Mouse (Mus musculus) MEL (cell line): ENCODE measurements at regions not wholly inside any gene's neighbourhood (a gene's known extent, or its start where the extent isn't known, plus 50 kb on each side); places are given as distances from the start of the nearest gene placed in this dataset.

Source experiments
- DNase-seq: peaks from one replicate; pipeline ENCODE4 v3.0.0; 2011; ENCODE audit warnings: low read depth, low spot score
- H3K27ac ChIP-seq: 2 replicates; pipeline ENCODE4 v1.5.1; 2012; ENCODE audit warnings: low read depth, mild to moderate bottlenecking, control low read depth, low read length, moderate library complexity; ENCODE audit not compliant: control insufficient read depth
- H3K27me3 ChIP-seq, 2 experiments: fragments of 150-350 bp in 1 of 2; sonication (generic) in 1 of 2; 2 replicates each; pipeline ENCODE4 v1.6.1; 2012; ENCODE audit warnings: low read length in 2 of 2, mild to moderate bottlenecking in 2 of 2, improper control_type of control experiment in 1 of 2, moderate library complexity in 1 of 2; ENCODE audit not compliant: insufficient read depth in 2 of 2, control insufficient read depth in 1 of 2
- H3K36me3 ChIP-seq, 2 experiments: 2 replicates each; pipeline ENCODE4 v1.6.1; 2012 to 2014; ENCODE audit warnings: low read length in 2 of 2, improper control_type of control experiment in 1 of 2, inconsistent platforms in 1 of 2, mild to moderate bottlenecking in 1 of 2; ENCODE audit not compliant: insufficient read depth in 2 of 2, control insufficient read depth in 1 of 2
- H3K4me1 ChIP-seq, 2 experiments: fragments of 150-350 bp in 1 of 2; sonication (generic) in 1 of 2; 2 replicates each; pipeline ENCODE4 v1.6.1; 2012; ENCODE audit warnings: low read length in 2 of 2, improper control_type of control experiment in 1 of 2, mild to moderate bottlenecking in 1 of 2; ENCODE audit not compliant: insufficient read depth in 2 of 2, control insufficient read depth in 1 of 2
- H3K4me3 ChIP-seq, 2 experiments: fragments of 150-350 bp in 1 of 2; sonication (generic) in 1 of 2; 2 replicates each; pipeline ENCODE4 v1.5.1; 2012; ENCODE audit warnings: low read depth in 2 of 2, low read length in 2 of 2, mild to moderate bottlenecking in 2 of 2, moderate library complexity in 2 of 2, control low read depth in 1 of 2, improper control_type of control experiment in 1 of 2; ENCODE audit not compliant: control insufficient read depth in 1 of 2, insufficient read depth in 1 of 2
- H3K79me2 ChIP-seq: 2 replicates; pipeline ENCODE4 v1.6.1; 2012; ENCODE audit warnings: mild to moderate bottlenecking, low read length, moderate library complexity; ENCODE audit not compliant: control insufficient read depth, poor library complexity, insufficient read depth
- H3K9ac ChIP-seq: 2 replicates; pipeline ENCODE4 v1.6.1; 2012; ENCODE audit warnings: low read depth, mild to moderate bottlenecking, control low read depth, low read length, moderate library complexity; ENCODE audit not compliant: control insufficient read depth, poor library complexity, severe bottlenecking
- H3K9me3 ChIP-seq: fragments of 150-350 bp; sonication (generic); replicated peaks from 2 replicates; pipeline ENCODE4 v1.6.1; 2012; ENCODE audit warnings: mild to moderate bottlenecking, low read length, improper control_type of control experiment, moderate library complexity; ENCODE audit not compliant: insufficient read depth
- CHD2 ChIP-seq: IDR thresholded peaks from 2 replicates; pipeline ENCODE4 v1.6.1; 2011; ENCODE audit warnings: low read length, improper control_type of control experiment
- CTCF ChIP-seq, 3 experiments: IDR thresholded peaks in 2 of 3; conservative IDR thresholded peaks in 1 of 3; 2 replicates each; pipeline ENCODE4 v1.5.1; 2011 to 2012; ENCODE audit warnings: low read length in 3 of 3, low read depth in 2 of 3, mild to moderate bottlenecking in 2 of 3, improper control_type of control experiment in 1 of 3, inconsistent platforms in 1 of 3, mixed read lengths in 1 of 3, moderate library complexity in 1 of 3; ENCODE audit not compliant: control insufficient read depth in 1 of 3, insufficient read depth in 1 of 3, poor library complexity in 1 of 3, severe bottlenecking in 1 of 3
- GATA1 ChIP-seq: IDR thresholded peaks from 2 replicates; pipeline ENCODE4 v1.6.1; 2011; ENCODE audit warnings: low read depth, low read length, improper control_type of control experiment
- HCFC1 ChIP-seq: IDR thresholded peaks from 2 replicates; pipeline ENCODE4 v1.6.1; 2012; ENCODE audit warnings: low read depth, mild to moderate bottlenecking, inconsistent platforms, low read length, improper control_type of control experiment, moderate library complexity
- KAT2A ChIP-seq: conservative IDR thresholded peaks from 2 replicates; pipeline ENCODE4 v1.6.1; 2012; ENCODE audit warnings: low read depth, low read length, improper control_type of control experiment, inconsistent platforms
- MAZ ChIP-seq: IDR thresholded peaks from 2 replicates; pipeline ENCODE4 v1.6.1; 2012; ENCODE audit warnings: low read depth, mild to moderate bottlenecking, inconsistent platforms, low read length, improper control_type of control experiment
- NRF1 ChIP-seq: IDR thresholded peaks from 2 replicates; pipeline ENCODE4 v1.6.1; 2014; ENCODE audit warnings: low read depth, mild to moderate bottlenecking, inconsistent platforms, low read length, improper control_type of control experiment, moderate library complexity; ENCODE audit not compliant: poor library complexity, insufficient read depth, severe bottlenecking
- RAD21 ChIP-seq: IDR thresholded peaks from 2 replicates; pipeline ENCODE4 v1.6.1; 2011; ENCODE audit warnings: mild to moderate bottlenecking, low read depth, low read length, improper control_type of control experiment
- SIN3A ChIP-seq: IDR thresholded peaks from 2 replicates; pipeline ENCODE4 v1.6.1; 2012; ENCODE audit warnings: low read length, improper control_type of control experiment, inconsistent platforms
- TAL1 ChIP-seq: IDR thresholded peaks from 2 replicates; pipeline ENCODE4 v1.6.1; 2012; ENCODE audit warnings: mild to moderate bottlenecking, inconsistent platforms, low read length, moderate library complexity, mixed read lengths
- UBTF ChIP-seq: IDR thresholded peaks from 2 replicates; pipeline ENCODE4 v1.6.1; 2012; ENCODE audit warnings: low read depth, mild to moderate bottlenecking, inconsistent platforms, low read length, improper control_type of control experiment, moderate library complexity, borderline replicate concordance; ENCODE audit not compliant: insufficient read depth
- ZMIZ1 ChIP-seq: IDR thresholded peaks from 2 replicates; pipeline ENCODE4 v1.6.1; 2012; ENCODE audit warnings: low read depth, mild to moderate bottlenecking, inconsistent platforms, low read length, improper control_type of control experiment, moderate library complexity
- ZNF384 ChIP-seq: IDR thresholded peaks from 2 replicates; pipeline ENCODE4 v1.6.1; 2012; ENCODE audit warnings: low read depth, mild to moderate bottlenecking, inconsistent platforms, low read length, improper control_type of control experiment

GRCm38 (mm10) chr11:63226471-63226870 is 97.7 kb downstream of the Pmp22 start:
- no peak overlapping the region for H3K4me3 ChIP-seq
- H3K4me1 ChIP-seq, result no peaks in the 10 kb centered on the region
- H3K27ac ChIP-seq, result no peak overlapping the region
- no peaks in the 10 kb centered on the region for H3K36me3 ChIP-seq
- no peak overlapping the region for H3K9ac ChIP-seq
- no peaks in the 10 kb centered on the region for H3K27me3 ChIP-seq
- TF ChIP-seq SIN3A (no peak), ZMIZ1 (no peak), UBTF (no peak)
- H3K79me2 ChIP-seq, result no peaks in the 10 kb centered on the region
- H3K9me3 ChIP-seq, result no peaks in the 10 kb centered on the region
- no peak for DNase-seq

GRCm38 (mm10) chr11:63230786-63231185 is 102.0 kb downstream of the Pmp22 start:
- Histone ChIP-seq H3K36me3 (no peaks in the 10 kb centered on the region), H3K27ac (no peak overlapping the region), H3K4me1 (no peaks in the 10 kb centered on the region), H3K4me3 (no peak overlapping the region), H3K79me2 (no peaks in the 10 kb centered on the region), H3K27me3 (no peaks in the 10 kb centered on the region), H3K9me3 (no peaks in the 10 kb centered on the region), H3K9ac (no peak overlapping the region)
- DNase-seq, result peak; percentile 76
- TF ChIP-seq HCFC1, result no peak
- 0 out of 2 replicates have a peak, but pooled peaks have one; percentile 30 for TF ChIP-seq GATA1

- H3K79me2 ChIP-seq, result no peaks in the 10 kb centered on the region
- TF ChIP-seq KAT2A (no peak), CTCF (IDR thresholded peaks at IDR 0.05 in 2 of 3, conservative IDR thresholded peaks at IDR 0.05 in 1 of 3; ENCODE audit: control insufficient read depth in 1 of 3, insufficient read depth in 1 of 3, low read depth in 2 of 3, low read length in 3 of 3, poor library complexity in 1 of 3, severe bottlenecking in 1 of 3) (peak in 2 of 3 experiments; percentile 14 to 18; a peak in 2 of 6 replicates), ZNF384 (no peak)
- H3K9ac ChIP-seq, result no peak overlapping the region
- H3K27ac ChIP-seq, result no peak overlapping the region
- no peaks in the 10 kb centered on the region for H3K9me3 ChIP-seq
- no peaks in the 10 kb centered on the region for H3K27me3 ChIP-seq
- DNase-seq, result peak; percentile 17
- H3K4me1 ChIP-seq, result no peaks in the 10 kb centered on the region
- no peaks in the 10 kb centered on the region for H3K36me3 ChIP-seq
- no peak overlapping the region for H3K4me3 ChIP-seq
Measured at GRCm38 (mm10) chr11:63233172-63233966, 104.6 kb downstream of the Pmp22 start.

- no peak overlapping the region for H3K4me3 ChIP-seq
- no peak overlapping the region for H3K9ac ChIP-seq
- no peak for DNase-seq
- H3K4me1 ChIP-seq, result no peaks in the 10 kb centered on the region
- H3K79me2 ChIP-seq, result no peaks in the 10 kb centered on the region
- no peaks in the 10 kb centered on the region for H3K36me3 ChIP-seq
- H3K27ac ChIP-seq, result no peak overlapping the region
- no peaks in the 10 kb centered on the region for H3K27me3 ChIP-seq
- TF ChIP-seq MAZ (no peak), TAL1 (no peak), RAD21 (no peak), NRF1 (no peak), CHD2 (no peak)
- no peaks in the 10 kb centered on the region for H3K9me3 ChIP-seq
Measured at GRCm38 (mm10) chr11:63234481-63234880, 105.7 kb downstream of the Pmp22 start.
